Mouse (Mus musculus) C2C12 (cell line): Measurements from ENCODE around the gene Olfr668.

Experiments used
- CEBPB ChIP-seq: IDR thresholded peaks from one replicate; pipeline ENCODE4 v1.6.1; 2011; ENCODE audit warnings: low read depth, mild to moderate bottlenecking, control low read depth, moderate library complexity
- CTCF ChIP-seq: IDR thresholded peaks from one replicate; pipeline ENCODE4 v1.5.1; 2011; ENCODE audit not compliant: control insufficient read depth, insufficient read depth, insufficient read length
- USF1 ChIP-seq: IDR thresholded peaks from one replicate; pipeline ENCODE4 v1.6.1; 2011; ENCODE audit warnings: low read depth, mild to moderate bottlenecking, control low read depth, moderate library complexity

DNA sequence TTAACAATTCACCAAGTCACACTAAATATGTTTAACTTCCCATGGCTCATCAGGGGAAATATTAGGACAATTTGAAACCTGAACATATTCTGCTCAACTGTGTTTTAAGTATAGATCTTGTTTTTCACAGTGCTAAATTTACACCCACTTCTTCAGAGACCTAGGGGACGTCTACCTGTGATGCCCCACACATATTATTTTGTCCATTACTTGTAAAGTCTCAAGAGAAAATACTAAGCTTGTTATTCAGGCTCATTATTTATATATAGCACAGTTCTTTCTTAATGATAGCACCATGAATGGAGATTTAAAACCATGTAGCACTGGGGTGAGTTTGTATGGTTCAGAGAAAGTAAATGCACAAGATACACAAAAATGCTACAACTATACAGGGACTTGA lies 50.1 kb downstream of the Olfr668 start, which contains the start of gene Olfr665:
- TF ChIP-seq CEBPB (no peak), CTCF (no peak), USF1 (no peak)
